9 mouse cellular contexts compared by ENCODE assay signal in genomic region chr8:75233915-75234554, GRCm38 (mm10). TPM values are rescaled to one million over a fixed set of nuclear protein-coding genes. Genes with fewer than 3 reads are reported as not detected.
A peak's percentile ranks its signal among the peaks of the same experiment; 100 is the strongest.
DNase-seq lines count a peak whose midpoint lies in the region; ATAC-seq and TF ChIP-seq lines count a peak whose summit lies in the region.
"Had no signal": no experiment of that assay in that cellular context is flagged by ENCODE, and none has a peak within 500 bp of the region (broad histone marks: within the 10 kb centered on the region; RNA-seq: fewer than 3 reads in every experiment).

No protein-coding gene starts in this region.

- TF ChIP-seq EP300 in liver, postnatal 0 days (IDR thresholded peaks at IDR 0.05; ENCODE audit: low read depth) = no peak

- H3K9me3 ChIP-seq in forebrain, postnatal 0 days (ENCODE audit: low read length) = no peaks in the 10 kb centered on the region
- H3K9me3 ChIP-seq in forebrain, embryonic 12.5 days = no peaks in the 10 kb centered on the region
- H3K9me3 ChIP-seq in liver, postnatal 0 days (ENCODE audit: low read length) = no peaks in the 10 kb centered on the region
- no peaks in the 10 kb centered on the region for H3K9me3 ChIP-seq in liver, embryonic 12.5 days (replicated peaks)
- H3K9me3 ChIP-seq in limb, embryonic 10.5 days (replicated peaks) = no peaks in the 10 kb centered on the region
- no peaks in the 10 kb centered on the region for H3K9me3 ChIP-seq in midbrain, embryonic 10.5 days (replicated peaks)
- H3K9me3 ChIP-seq: liver, embryonic 15.5 days had no signal

- peak; percentile 62 for DNase-seq in forebrain, postnatal 0 days
- no peak for DNase-seq in liver, postnatal 0 days
- peak; percentile 32 for DNase-seq in adipocyte (ENCODE audit: low spot score)
- peak; percentile 30 for DNase-seq in limb, embryonic 10.5 days (ENCODE audit: low spot score)
- no peak for DNase-seq in gastrocnemius, adult 8-10 months (ENCODE audit: low spot score in 2 of 2)
- DNase-seq in midbrain, embryonic 10.5 days (ENCODE audit: low spot score) = no peak

- no peak overlapping the region for H3K27ac ChIP-seq in forebrain, postnatal 0 days (ENCODE audit: low read depth, low read length)
- no peak overlapping the region for H3K27ac ChIP-seq in forebrain, embryonic 12.5 days
- no peak overlapping the region for H3K27ac ChIP-seq in liver, postnatal 0 days (ENCODE audit: low read depth)
- H3K27ac ChIP-seq in liver, embryonic 12.5 days = no peak overlapping the region
- no peak overlapping the region for H3K27ac ChIP-seq in limb, embryonic 10.5 days
- H3K27ac ChIP-seq in midbrain, embryonic 10.5 days (replicated peaks) = no peak overlapping the region
- H3K27ac ChIP-seq: liver, embryonic 15.5 days had no signal

- H3K9ac ChIP-seq in forebrain, postnatal 0 days = no peak overlapping the region
- no peak overlapping the region for H3K9ac ChIP-seq in forebrain, embryonic 12.5 days
- no peak overlapping the region for H3K9ac ChIP-seq in liver, postnatal 0 days (replicated peaks)
- no peak overlapping the region for H3K9ac ChIP-seq in liver, embryonic 12.5 days
- H3K9ac ChIP-seq: liver, embryonic 15.5 days had no signal

- peak; percentile 76 for TF ChIP-seq CTCF in forebrain, postnatal 0 days (IDR thresholded peaks at IDR 0.05; ENCODE audit: low read depth)
- TF ChIP-seq CTCF in liver, postnatal 0 days (IDR thresholded peaks at IDR 0.05; ENCODE audit: low read depth) = peak; percentile 58

- no peak overlapping the region for H3K4me2 ChIP-seq in forebrain, postnatal 0 days (ENCODE audit: low read depth)
- H3K4me2 ChIP-seq in forebrain, embryonic 12.5 days = no peak overlapping the region
- H3K4me2 ChIP-seq in liver, postnatal 0 days (ENCODE audit: low read depth, low read length) = no peak overlapping the region
- no peak overlapping the region for H3K4me2 ChIP-seq in liver, embryonic 12.5 days
- H3K4me2 ChIP-seq: liver, embryonic 15.5 days had no signal

- H3K4me3 ChIP-seq in forebrain, postnatal 0 days (ENCODE audit: low read depth, low read length) = no peak overlapping the region
- no peak overlapping the region for H3K4me3 ChIP-seq in forebrain, embryonic 12.5 days (replicated peaks)
- no peak overlapping the region for H3K4me3 ChIP-seq in liver, postnatal 0 days (ENCODE audit: low read depth, low read length)
- no peak overlapping the region for H3K4me3 ChIP-seq in liver, embryonic 12.5 days
- H3K4me3 ChIP-seq in limb, embryonic 10.5 days = no peak overlapping the region
- H3K4me3 ChIP-seq in midbrain, embryonic 10.5 days = no peak overlapping the region
- H3K4me3 ChIP-seq: liver, embryonic 15.5 days had no signal

- peak; percentile 63; the same call in 1 of the 2 replicates for ATAC-seq in forebrain, postnatal 0 days
- ATAC-seq in forebrain, embryonic 12.5 days (ENCODE audit: low FRiP score) = no peak
- ATAC-seq in liver, postnatal 0 days = no peak
- no peak for ATAC-seq in liver, embryonic 12.5 days

- H3K36me3 ChIP-seq in forebrain, postnatal 0 days (ENCODE audit: insufficient read depth) = no peaks in the 10 kb centered on the region
- H3K36me3 ChIP-seq in forebrain, embryonic 12.5 days (replicated peaks) = no peaks in the 10 kb centered on the region
- no peaks in the 10 kb centered on the region for H3K36me3 ChIP-seq in liver, postnatal 0 days (replicated peaks; ENCODE audit: insufficient read depth, low read length)
- no peaks in the 10 kb centered on the region for H3K36me3 ChIP-seq in liver, embryonic 12.5 days
- no peaks in the 10 kb centered on the region for H3K36me3 ChIP-seq in limb, embryonic 10.5 days
- H3K36me3 ChIP-seq in midbrain, embryonic 10.5 days = no peaks in the 10 kb centered on the region
- H3K36me3 ChIP-seq: liver, embryonic 15.5 days had no signal

- H3K27me3 ChIP-seq in forebrain, postnatal 0 days (ENCODE audit: insufficient read depth, low read length) = no peaks in the 10 kb centered on the region
- no peaks in the 10 kb centered on the region for H3K27me3 ChIP-seq in forebrain, embryonic 12.5 days
- no peaks in the 10 kb centered on the region for H3K27me3 ChIP-seq in liver, postnatal 0 days (ENCODE audit: insufficient read depth, low read length)
- no peaks in the 10 kb centered on the region for H3K27me3 ChIP-seq in liver, embryonic 12.5 days (replicated peaks)
- H3K27me3 ChIP-seq in limb, embryonic 10.5 days (ENCODE audit: low read depth, poor library complexity, severe bottlenecking) = no peaks in the 10 kb centered on the region
- no peaks in the 10 kb centered on the region for H3K27me3 ChIP-seq in midbrain, embryonic 10.5 days (ENCODE audit: low read depth, poor library complexity, severe bottlenecking)
- H3K27me3 ChIP-seq: liver, embryonic 15.5 days had no signal

- no peaks in the 10 kb centered on the region for H3K4me1 ChIP-seq in forebrain, postnatal 0 days (ENCODE audit: insufficient read depth)
- no peaks in the 10 kb centered on the region for H3K4me1 ChIP-seq in forebrain, embryonic 12.5 days
- no peaks in the 10 kb centered on the region for H3K4me1 ChIP-seq in liver, postnatal 0 days (ENCODE audit: insufficient read depth)
- no peaks in the 10 kb centered on the region for H3K4me1 ChIP-seq in liver, embryonic 12.5 days
- H3K4me1 ChIP-seq in limb, embryonic 10.5 days = no peaks in the 10 kb centered on the region
- H3K4me1 ChIP-seq in midbrain, embryonic 10.5 days = no peaks in the 10 kb centered on the region
- H3K4me1 ChIP-seq: liver, embryonic 15.5 days had no signal

- 63% methylated on average over 4 of the region's 4 CpGs for WGBS in forebrain, postnatal 0 days
- 65% methylated on average over 4 of the region's 4 CpGs for WGBS in forebrain, embryonic 12.5 days
- WGBS in liver, postnatal 0 days (ENCODE audit: insufficient replicate concordance) = 53% methylated on average over 4 of the region's 4 CpGs
- WGBS in liver, embryonic 12.5 days (ENCODE audit: insufficient replicate concordance) = 48% methylated on average over 4 of the region's 4 CpGs
- WGBS in limb, embryonic 10.5 days = 61% methylated on average over 4 of the region's 4 CpGs
- 60% methylated on average over 4 of the region's 4 CpGs for WGBS in midbrain, embryonic 10.5 days

RNA-seq across cellular contexts. Expression of gene Rasd2, which starts 20.3 kb away (rescaled TPM):
- 4.7 and 11.6 TPM in 2 replicates for total RNA-seq in forebrain, postnatal 0 days (2014; rRNA removed)
- polyA plus RNA-seq in forebrain, postnatal 0 days (2015; fragmentation: Nextera tagmentation; extraction: Ambion mirVana) = 1.8 and 4.7 TPM in 2 replicates
- polyA plus RNA-seq in forebrain, embryonic 12.5 days (2016; fragmentation: Nextera tagmentation; extraction: Ambion mirVana) = 0.13 and 0.14 TPM in 2 replicates
- 0.09 TPM in 2 replicates for polyA plus RNA-seq in liver, postnatal 0 days (2015; fragmentation: Nextera tagmentation; extraction: Ambion mirVana)
- polyA plus RNA-seq in liver, embryonic 12.5 days (2016; fragmentation: Nextera tagmentation; extraction: Ambion mirVana) = 0.07 and 0.10 TPM in 2 replicates
- polyA plus RNA-seq in limb, embryonic 10.5 days (2016; fragmentation: Nextera tagmentation; extraction: Ambion mirVana) = 0.05 and 0.35 TPM in 2 replicates
- total RNA-seq in gastrocnemius, adult 8-10 months (2022) = 100 to 1,000 TPM; 109 to 132 (median 120) TPM
- 0.09 and 0.32 TPM in 2 replicates for polyA plus RNA-seq in midbrain, embryonic 10.5 days (2016; fragmentation: Nextera tagmentation; extraction: Ambion mirVana)
- polyA plus RNA-seq: liver, embryonic 15.5 days had no signal

Comparison
In these comparisons a context has a peak if more than half of its experiments do, and no peak if none do; other contexts are left out.
1. DNase-seq: peak in forebrain, postnatal 0 days (single experiment), adipocyte (single experiment) and limb, embryonic 10.5 days (single experiment); none in liver, postnatal 0 days (single experiment), gastrocnemius, adult 8-10 months (0 of 2) and midbrain, embryonic 10.5 days (single experiment).